Mouse (Mus musculus): ENCODE measurements at regions not wholly inside any gene's neighbourhood (a gene's known extent, or its start where the extent isn't known, plus 50 kb on each side); places are given as distances from the start of the nearest gene placed in this dataset.

DNA sequence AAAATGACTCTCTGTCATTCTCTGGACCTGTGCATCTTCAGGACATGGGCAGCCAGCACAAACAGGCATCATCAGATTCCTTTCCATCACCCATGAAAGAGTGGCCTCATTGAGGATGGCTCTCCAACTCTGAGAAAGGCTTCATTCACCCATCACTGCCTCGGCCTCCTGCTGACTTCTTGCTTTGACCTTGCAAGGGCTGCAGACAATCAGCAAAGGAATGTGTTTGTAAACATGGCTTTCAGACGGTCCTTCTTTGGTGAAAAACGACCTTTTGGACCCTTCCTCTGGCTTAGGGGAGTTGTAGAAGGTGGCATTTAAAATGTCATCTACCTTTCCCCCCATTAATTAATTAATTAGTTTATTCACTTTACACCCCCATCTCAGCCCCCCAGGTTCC is 134.3 kb downstream of the Moxd1 start:
- in situ Hi-C loops (cut with MseI, MboI), result no loop called here

DNA sequence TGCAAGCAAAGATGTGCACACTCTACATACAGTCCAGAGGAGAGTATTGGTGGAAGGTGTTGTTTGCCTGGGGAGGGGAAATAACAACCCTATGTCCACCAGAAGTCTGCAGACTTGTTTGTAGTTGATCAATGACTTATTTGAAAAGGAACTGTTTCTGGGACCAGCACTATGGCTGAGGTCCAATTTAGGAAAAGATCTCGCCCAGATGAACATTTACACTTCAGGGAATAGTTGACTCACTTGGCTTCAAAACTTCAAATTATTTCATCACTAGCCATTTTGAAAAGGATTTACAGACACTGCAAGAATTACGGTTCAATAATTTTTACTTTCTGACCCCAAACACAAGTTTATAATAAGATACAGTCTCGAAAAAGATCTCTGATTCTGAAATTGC is 138.1 kb downstream of the Moxd1 start:
- in situ Hi-C loops (cut with MseI, MboI), result no loop called here

DNA sequence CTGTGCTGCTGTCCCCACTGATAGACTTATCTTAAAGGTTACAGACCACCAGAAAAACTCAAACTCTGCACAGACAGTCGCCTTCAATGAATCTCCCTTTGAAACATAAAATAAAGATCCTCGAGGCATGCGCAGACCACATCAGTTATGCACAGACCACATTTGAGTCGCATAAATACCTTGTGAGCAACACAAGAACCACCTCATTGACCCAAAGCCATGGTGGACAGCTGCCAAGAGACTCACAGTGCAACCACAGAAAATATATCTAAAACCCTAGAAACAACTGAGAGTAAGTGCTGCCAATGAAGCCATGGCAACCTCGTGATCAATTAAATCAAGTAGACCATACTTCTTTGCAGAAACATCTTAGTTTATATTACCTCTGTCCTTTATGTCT is 142.1 kb downstream of the Moxd1 start:
- in situ Hi-C loops (cut with MseI, MboI), result no loop called here

DNA sequence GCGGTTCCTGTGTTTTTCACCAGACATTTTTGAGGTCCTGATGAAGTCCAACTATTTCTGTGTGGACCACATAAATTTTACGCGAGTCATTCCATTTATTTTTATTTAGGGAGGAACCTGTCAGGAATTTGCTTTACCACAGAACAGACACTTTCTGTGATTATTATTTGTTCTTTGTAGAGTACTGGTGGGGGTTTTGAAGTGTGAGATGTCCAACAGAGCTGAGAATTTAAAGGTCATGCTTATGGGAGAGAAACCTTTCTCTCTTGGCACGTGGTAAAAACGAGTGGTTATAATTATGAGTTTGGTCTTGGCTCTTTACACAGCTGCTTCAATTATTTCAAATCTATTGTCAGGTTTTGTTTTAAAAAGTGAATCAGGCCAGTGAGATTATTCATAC is 143.7 kb downstream of the Moxd1 start:
- in situ Hi-C loops (cut with MseI, MboI), result no loop called here

DNA sequence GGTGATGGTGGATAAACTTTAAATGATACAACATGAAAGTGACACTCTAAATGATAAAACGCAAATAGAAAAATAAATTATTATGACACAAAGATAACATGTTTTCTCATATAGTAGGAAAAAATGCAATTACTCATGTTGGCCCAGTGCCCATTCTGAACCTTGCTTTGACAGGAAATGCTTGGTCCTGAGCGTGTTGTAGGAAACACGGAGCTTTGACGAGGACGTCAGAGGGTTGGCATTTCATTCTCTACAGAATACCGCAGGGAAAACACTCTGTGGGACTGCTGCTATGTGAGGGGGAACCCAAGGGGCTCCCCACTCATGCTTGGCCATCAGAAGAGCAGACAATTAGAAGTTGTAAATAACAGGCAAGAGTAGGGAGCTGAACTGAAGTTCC is 150.6 kb downstream of the Moxd1 start:
- in situ Hi-C loops (cut with MseI, MboI), result no loop called here

DNA sequence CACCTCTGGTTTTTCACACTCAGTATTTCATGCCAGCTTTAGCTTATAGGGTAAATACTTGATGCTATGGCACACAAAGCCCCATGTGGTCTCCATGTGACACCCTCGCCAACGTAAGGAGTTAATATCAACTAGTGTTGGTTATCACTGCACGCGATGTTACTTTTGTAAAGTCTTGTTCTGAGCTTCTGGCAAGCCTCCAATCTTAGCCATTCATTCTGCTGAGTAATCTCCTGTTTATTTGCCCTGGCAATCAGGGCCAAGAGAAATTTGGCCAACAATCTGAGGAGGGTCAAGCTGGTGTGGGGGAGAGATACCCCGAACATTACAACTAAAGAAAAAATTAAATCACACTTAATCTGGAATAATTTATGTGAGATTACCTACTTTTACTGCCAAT is 156.0 kb downstream of the Moxd1 start:
- in situ Hi-C loops (cut with MseI, MboI), result no loop called here

DNA sequence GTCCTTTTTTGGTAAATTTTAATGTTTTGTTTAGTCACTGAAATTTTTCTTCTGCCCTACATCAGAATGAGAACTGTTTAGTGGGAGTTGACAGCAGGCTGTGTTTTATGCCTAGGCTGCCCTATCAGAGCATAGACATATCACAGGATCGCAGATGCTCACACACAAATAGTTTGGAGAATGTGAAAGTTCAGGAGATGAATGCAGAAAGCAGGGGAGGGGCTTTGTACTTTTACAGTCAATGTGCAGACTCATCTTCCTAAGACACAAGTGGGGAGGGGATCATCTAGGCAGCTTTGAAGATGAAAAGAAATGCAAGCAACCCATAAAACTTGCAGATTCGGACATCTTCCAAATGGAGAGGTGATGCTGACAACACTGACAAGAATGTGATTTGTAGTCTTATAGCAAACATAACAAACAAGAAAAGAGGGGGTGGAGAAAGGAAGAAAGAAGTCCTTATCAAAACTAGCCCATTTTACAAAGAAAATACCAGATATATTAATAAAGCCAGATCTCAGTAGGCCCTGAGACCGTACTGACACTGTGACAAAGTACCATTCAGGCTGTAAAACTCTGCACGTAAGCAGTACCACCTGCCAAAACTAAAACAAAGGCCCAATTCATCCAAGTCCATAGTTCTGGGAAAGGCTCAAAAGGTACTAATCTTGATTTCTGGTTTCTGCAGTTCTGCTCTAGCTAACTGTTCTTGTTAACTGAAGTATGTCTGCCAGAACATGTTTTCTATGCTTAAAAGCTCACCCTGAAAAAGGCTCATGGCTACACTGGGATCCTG is 157.4 kb downstream of the Moxd1 start:
- in situ Hi-C loops (cut with MseI, MboI), result no loop called here

DNA sequence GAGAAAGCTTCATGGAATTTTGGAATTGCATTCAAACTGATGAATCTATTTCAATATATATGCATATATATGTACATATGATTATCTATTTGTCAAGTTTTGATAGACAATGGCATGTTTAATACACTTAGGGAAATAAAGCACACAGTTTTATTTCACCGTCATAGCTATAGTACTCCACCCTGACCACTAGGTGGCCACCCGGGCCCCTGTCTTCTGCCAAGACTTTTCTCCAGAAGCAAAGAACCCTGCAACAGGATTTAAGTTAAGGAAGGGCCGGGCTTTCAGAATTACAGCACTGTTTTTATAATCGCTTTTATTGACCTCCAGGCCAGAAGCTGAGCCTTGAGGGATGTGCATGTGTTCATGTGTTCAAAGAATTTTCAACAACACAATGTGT is 158.6 kb downstream of the Moxd1 start:
- in situ Hi-C loops (cut with MseI, MboI), result no loop called here

DNA sequence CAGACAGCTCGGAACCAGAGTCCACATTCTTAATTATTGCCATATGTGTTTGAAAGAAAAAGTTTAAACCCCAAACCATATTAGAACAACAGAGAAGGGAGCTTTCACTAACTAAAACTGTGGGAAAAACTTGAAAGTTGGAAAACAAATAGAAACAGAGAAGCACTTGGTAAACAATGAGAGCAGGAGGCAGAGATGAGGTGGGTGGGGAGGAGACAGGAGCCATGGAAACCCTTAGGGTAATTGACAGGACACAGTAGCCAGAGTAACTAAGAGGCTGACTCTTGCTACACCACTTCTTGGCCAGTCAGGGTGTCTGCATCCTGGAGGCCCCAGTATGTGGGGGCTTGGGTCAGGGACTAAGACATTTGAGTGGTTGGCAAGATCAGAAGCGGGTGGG is 160.7 kb downstream of the Moxd1 start:
- in situ Hi-C loops (cut with MseI, MboI), result no loop called here

DNA sequence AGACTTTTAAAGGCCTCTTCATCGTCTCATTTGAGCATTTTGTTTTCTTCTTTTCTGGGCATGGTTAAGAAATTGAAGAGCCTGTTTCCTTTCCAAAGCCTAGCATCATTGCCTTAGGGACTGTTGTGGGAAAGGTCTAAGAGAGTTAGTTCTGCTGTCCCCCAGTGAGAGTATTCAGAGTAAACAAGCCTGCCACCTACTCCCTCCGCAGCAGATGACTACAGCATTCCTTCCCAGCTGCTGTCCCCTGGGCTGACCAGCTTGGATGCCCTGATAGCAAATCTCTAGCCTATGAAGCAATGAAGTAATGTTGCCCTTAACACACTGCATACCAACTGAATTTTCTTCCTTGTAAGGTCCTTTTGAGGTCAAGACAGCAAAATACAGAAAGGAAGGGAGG is 164.9 kb downstream of the Moxd1 start:
- in situ Hi-C loops (cut with MseI, MboI), result no loop called here

DNA sequence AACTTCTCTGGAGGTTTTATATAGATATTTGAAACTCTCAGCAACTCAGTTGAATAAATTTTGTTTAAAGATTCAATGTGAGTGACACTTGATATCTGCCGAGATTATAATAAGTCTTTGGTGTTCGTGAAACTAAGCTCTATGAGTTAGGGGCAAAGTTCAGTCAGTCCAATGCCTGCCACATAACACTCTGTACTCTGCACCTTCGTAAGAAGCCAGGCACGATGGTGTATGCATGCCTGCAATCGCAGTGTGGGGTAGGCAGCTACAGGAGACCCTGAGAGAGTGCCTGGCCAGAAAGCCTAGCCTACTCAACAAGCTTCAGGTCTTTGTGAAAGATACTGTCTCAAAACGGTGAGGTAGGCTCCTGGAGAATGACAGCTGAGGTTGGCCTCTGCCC is 167.7 kb downstream of the Moxd1 start:
- in situ Hi-C loops (cut with MseI, MboI), result no loop called here

DNA sequence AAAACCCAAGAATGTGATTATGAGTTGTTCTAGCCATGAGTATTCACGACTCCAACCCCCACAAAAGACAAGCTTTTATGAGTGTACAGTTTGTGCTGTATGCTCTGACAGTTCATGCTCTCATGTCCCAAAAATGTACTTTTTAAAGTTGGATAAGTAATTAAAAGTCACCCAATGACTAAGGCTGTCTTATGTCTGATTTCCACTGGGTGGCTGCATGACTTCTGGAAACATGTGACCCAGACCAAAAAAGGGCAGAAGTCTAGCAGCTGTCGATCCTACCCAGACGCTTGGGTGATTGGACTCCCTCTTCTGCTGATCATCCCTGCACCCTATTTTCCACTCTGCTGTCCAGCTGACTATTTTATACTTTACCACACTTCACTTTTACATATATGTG is 168.7 kb downstream of the Moxd1 start:
- in situ Hi-C loops (cut with MseI, MboI), result no loop called here

DNA sequence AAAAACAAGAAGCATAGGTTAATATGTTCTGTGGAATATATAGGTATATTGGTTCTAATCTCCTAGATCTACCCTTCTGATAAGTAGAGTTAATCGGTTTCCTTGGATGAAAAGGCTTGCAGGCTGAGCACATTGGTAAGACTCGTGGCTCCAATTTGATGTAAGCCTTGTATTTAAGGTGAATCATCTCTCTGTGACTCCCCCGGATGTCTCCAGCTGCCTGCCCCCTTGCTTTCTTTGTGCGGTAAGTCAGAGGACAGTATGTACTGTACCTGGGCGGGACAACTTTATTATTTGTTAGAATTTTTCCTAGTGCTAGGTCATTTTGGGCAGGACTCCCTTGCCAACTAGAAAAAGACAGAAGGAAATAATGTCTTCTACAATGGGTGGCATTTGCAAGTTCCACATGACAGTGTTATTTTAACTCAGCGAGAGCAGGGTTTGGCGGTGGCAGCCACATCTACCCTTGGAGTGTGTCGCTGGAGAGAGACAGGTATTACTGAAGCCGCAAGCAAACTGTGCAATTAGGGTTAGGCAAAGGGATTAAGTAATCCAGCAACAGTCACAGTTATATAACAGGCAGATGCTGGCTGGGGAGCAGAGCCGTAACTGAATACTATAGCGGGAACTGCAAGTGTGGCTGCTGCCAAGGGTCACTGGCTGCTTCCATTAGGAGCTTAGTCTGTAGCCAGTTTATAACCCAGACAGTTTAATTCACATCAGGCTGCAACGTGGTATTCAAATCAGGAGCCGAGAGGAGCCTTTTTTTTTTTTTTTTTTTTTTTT is 172.9 kb downstream of the Moxd1 start:
- in situ Hi-C loops (cut with MseI, MboI), result no loop called here

DNA sequence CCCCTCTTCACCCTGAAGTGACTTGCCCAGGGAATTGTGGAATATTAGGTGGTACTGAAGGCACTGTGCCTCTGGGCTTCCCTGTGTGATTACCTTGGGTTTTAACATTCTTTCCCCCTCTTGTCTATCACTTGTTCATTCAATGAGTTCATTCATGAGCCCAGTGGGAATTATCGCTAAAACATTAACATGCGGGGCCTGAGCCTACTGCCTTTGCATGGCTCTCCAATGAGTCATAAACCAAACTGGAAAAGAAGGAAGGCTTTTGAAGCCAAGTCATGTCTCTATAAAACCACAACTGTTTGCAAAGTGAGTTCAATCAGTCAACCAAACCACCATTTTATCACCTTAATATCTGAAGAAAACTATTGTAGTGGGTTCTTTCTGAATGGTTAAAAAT is 173.8 kb downstream of the Moxd1 start:
- in situ Hi-C loops (cut with MseI, MboI), result no loop called here

DNA sequence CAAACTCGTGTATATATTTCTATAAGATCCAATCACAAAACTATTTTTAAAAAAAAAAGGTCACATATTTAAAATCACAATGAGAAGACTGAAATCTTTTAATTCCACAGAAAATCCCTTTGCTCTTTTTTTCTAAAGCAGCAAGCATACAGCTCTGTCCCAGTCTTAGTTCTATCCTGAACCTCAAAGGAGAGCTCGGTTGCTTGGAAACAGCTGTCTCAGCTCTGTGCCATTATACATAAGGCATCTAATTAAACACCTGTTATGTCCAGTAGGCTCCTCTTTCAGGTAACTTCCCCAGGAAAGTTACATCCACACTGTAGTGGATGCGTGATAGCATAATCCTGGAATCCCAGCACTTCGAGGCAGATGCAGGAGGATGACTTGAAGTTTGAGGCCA is 181.5 kb downstream of the Moxd1 start:
- in situ Hi-C loops (cut with MseI, MboI), result loop anchor here (10.0 kb wide), 1 partner anchor 220 kb away; no protein-coding TSS in a partner anchor

DNA sequence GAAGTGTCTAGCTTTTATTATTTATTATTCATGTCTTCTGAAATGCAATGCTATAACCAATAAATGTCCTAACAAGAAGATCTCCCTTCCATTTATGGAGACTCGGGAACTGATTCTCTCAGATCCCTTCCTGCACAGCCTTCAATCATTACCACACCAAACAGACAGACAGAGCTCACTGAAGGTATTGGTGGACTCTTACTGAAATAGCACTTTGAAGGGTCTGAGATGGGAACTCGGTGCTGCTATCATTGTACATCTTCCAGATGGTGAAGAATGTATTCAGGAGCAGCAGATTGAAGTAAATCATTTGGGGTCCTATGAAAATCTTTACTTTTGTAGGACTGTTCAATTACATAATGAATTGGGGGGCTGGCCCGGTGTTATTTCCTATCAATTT is 183.6 kb downstream of the Moxd1 start:
- in situ Hi-C loops (cut with MseI, MboI), result loop anchor here (10.0 kb wide), 1 partner anchor 218 kb away; no protein-coding TSS in a partner anchor

DNA sequence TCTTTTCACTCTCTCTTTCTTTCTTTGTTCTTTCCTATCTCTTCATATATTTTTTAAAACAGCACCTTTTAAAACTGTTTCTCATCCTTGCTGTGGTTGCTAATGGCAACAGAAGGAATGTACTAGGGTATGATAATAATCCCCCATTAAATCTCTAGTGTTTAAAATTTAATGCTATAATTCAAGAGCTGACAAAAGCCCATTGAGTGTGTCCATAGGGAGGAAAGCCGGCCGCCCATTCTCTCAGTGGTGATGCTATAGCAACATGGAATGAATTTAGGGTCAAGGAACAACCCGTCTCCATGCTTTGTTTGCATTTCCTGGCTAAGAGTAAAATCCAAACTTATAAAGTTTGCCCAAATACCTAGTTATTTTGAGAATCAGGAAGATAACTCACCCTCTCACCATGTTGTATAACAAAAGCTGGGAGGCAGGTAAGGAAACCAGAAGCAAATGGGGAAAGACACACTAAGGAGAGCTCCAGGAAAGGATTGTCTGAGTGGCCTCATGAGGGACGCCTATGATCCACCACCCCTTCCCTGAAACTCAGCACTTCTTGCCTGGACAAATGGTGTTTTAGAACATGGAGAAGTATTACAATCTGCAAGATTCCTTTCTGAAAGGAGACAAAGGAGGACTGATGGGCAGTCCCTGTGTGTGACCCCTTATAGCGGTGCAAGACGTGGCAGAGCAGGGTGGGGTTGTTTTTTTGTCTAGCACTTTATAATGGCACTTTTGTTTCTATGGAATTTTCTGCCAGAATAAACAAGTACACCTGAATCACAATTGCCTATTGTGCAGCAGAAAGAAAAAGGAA is 184.3 kb downstream of the Moxd1 start:
- in situ Hi-C loops (cut with MseI, MboI), result loop anchor here (10.0 kb wide), 1 partner anchor 217 kb away; no protein-coding TSS in a partner anchor

DNA sequence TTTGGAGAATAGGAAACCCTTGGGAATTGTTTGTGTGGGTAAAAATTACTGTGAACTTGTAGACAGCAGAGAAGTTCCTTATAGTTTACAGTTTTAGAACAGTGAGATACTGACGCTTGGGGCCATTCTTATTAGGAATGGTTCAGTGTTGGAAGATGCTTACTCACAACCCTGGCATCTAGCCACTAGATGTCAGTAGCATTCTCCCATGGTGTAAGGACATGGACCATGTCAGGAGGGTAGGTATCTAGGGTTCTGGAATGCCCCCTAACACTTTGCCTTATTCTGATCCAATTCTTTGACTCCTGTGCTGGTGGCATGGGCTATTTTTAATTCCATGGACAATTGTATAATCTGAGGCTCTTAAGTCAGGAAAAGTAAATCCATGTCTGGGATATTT is 185.3 kb upstream of the Ccn2 start:
- in situ Hi-C loops (cut with MseI, MboI), result loop anchor here (10.0 kb wide), 2 partner anchors 185 to 215 kb away; partner anchors contain the start of gene Ccn2 (in 1 of the 2)

DNA sequence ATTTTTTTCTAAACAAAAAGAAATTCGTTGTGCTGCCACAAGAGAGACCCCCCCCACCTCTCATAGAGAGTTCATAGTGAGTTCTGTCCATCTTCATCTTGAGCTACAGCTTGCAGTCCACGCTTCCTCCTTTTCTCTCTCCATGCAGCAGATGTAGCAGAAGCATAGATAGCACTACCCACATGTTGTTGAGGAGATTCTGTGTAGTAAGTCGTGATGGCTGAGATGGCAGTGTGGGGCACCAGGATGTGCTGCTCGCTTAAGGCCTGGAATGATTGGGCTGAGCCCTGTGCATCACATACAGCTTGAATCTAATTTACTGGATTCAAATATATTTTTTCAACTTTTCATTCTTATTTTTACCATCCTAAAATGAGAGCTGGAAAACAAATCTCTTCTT is 184.4 kb upstream of the Ccn2 start:
- in situ Hi-C loops (cut with MseI, MboI), result loop anchor here in 1 of 2 experiments (10.0 kb wide), 1 partner anchor 184 kb away; the partner anchor contains the start of gene Ccn2

DNA sequence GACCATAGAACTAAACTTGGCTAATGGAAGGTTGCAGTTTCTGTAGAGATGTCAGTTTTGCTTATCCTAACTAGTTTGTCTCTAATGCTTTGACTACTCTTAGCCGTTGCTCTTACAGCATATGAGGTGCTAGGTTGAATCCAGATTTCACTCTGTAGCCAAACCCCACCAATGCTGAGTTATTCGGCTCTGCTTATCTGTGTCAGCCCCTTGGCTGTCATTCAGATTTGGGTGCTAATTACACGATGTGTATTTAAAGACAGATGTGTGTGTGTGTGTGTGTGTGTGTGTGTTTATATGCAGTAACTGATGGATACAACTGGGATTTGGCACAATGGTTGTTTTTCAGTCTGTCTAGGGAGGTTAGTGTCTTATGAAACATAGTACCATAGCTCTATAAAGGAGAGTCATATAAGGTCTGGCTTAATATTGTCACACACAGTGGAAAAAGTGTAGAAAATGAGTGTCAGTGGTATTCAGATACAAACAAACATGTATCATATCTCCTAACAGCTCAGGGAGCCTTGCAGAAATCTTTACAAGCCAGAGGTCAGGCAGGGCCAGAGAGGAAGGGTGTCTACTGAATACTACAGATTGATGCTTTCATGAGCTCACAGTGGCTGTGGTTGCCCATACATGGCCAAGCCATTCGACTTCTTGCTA is 172.6 kb upstream of the Ccn2 start:
- in situ Hi-C loops (cut with MseI, MboI), result no loop called here

DNA sequence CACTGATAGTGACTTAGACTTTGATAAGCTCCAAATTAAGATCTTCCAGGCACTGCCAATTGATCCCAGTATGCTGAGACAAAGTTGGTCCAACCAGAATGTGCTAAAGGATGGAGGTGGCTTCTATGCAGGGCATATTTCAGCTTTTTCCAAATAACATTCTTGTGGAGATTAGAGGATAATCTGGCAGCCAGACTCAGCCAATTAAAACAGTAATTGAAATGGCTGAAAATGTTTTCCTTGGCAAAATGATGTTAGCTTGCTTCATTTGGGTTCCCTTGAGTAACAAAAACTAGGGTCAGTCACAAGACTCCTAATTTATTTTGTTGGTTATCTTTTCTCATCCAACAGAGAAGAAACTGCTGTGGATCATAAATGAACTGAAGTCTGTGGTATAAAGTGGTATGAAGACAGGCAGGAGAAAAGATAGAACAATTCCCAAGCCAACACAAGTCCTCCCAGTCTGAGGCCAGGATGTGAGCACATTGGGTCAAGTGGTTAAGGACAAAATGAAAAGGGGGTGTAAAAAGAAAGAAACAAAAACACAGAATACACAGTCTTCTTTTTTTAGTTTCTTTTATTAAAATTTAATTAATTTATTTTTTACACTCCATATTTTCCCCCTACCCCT is 161.4 kb upstream of the Ccn2 start:
- in situ Hi-C loops (cut with MseI, MboI), result no loop called here

All from mouse trophoblast stem cell (cell line).